Mouse (Mus musculus) neutrophil, adult 5-6 weeks (primary cell): ENCODE data around the gene Hba-x. TPM values are rescaled to one million over a fixed set of nuclear protein-coding genes. Genes with fewer than 3 reads are reported as not detected.
A peak's percentile ranks its signal among the peaks of the same experiment; 100 is the strongest.

Source experiments
- ATAC-seq: fragments of 151-379, 151-347 bp; 2 replicates; pipeline ENCODE4 v1.8.0; 2017; ENCODE audit warnings: mild to moderate bottlenecking, moderate TSS enrichment; ENCODE audit not compliant: insufficient number of reproducible peaks, poor library complexity, low FRiP score, severe bottlenecking; ENCODE audit errors: extremely low read depth
- total RNA-seq: library from RNA; stranded (forward); fragments of 200-1000 nt; gene quantifications from 2 replicates; pipeline ENCODE4 v1.2.3, GENCODE M21; 2017

The Hba-x gene
- total RNA-seq, result not detected in 2 replicates

- no peak for ATAC-seq
Measured at GRCm38 (mm10) chr11:32276347-32276746, at the start of gene Hba-x. Hba-x (plus strand) TSS chr11:32276400.

DNA sequence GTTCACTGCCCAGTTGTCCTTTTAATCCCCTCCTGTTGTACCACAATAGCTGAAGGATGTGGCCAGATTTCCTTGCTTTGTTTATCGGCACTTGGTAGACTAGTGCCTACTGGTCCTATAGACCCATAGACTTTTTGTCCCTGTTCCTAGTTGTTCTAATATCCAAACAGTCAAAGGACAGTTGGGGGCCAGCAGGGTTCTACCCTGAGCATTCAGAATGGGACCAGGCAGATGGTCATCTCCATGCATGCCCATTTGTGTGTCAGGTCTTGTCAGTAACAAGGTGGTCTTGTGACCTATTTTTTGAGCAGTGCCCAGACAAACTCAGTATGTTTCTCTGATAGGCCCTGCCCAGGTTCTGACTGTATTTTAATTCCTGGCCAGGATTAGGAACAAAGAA is 49.2 kb upstream of the Hba-x start:
- no peak for ATAC-seq

- no peak for ATAC-seq
Measured at GRCm38 (mm10) chr11:32227555-32227954, 48.6 kb upstream of the Hba-x start.

DNA sequence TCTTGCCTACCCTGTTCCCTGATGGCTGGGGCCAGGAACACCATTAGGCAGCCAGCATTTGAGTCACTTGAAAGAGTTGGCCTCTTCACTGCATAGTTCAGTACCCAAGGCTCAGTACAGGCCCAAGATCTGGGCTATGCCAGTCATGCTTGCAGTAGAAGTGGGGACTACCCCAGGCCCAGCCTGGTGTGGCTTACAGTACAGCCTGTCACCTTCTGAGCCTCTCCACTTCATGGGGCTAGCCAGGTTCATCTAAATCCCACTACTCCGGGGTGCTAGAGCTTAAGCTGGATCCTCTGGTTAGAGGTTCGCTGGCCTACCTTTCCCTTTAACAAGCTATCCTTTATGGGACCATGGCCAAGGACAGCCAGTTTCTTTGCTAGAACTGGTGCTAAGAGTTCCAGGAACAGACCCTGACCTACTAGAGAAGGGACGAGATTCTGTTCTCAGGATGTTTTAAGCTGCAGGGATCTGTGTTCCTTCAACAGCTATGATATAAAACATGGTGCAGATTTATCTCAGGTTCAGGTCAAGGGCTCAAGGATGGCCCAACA is 47.8 kb upstream of the Hba-x start:
- ATAC-seq, result no peak

DNA sequence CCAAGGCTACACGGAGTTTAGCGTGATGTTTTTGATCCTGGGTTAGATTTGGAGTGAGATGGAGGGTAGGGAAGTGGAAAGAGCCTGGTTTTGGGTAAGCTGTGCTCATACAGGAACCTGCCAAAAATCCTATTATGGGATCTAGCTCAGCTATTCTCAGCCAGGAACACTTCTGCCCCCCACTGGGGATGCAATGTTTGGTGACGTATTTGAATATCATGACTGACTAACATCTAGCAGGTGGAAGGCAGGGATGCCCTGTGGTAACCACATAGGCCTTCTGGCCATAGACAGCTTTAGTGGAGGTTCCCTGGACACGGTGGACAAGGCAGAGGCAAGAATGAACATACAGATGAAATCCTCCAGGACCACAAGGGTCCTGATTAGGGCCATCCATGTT is 46.0 kb upstream of the Hba-x start:
- no peak for ATAC-seq

GRCm38 (mm10) chr11:32231125-32231524 is 45.1 kb upstream of the Hba-x start:
- no peak for ATAC-seq

DNA sequence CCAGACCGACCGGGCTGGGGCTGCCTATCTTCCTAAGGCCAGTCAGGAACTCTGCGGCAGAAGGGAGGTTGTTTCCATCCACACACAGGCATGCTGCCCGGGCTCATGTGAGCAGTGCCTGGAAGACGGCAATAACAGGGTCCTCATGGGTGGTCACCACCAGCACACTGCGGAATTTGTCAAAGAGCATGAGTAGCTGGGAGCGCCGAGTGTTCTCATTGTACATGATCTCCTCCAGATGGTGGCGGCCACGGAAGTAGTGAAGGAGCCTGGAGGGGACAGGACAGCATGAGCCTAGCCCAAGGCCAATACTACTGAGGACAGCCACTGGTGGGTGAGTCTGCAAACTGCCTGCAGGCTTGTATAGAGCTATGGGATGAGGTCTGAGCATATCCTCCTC is 43.4 kb upstream of the Hba-x start:
- ATAC-seq, result no peak

DNA sequence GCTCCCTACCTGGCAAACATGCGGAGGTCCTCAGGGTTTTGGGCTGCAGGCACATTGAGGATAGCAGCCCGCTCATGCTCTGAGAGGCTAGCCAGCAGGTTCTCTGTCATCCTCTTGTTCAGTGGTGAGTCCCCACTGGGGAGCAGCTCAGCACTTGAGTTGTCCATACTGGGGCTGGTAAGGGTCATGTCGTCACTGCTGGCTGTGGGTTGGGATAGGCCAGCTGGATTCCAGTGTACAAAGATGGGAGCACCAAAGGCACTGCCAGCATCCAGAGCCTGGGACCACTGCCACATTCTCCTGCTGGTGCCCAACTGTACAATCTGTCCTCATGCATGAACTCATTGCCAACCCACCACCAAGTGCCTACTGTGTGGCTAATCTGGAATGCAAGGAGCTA is 42.3 kb upstream of the Hba-x start:
- ATAC-seq, result no peak

DNA sequence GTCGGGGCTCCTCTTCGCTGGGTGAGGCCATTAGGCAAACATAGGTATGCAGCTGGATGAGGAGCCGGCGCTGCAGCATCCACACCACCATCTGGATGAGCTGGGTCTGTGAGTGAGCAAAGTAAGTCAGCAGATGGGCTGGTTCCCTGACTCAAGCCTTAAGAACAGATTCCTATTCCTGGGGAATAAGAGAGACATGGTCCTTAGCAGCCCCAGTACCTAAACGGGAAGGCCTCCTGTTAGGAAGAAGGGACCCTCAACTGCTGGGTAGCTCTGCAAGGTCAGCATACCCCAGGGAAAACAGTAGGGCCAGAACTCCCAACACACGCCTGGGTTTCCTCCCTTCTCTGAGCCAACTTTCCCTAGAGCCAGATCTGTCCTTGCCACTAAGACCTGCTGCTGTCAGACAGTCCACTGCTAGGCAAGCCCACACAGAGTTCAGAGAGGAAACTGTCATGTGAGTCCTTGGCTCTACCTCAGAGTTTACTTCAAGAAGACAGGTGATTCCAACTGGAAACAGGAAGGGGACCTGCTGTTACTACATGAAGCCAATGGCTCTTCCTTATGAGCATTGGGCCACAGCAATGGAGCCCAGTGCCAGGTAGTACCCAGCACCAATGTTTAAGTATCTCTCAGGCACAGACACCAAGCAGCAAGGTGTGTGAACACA is 41.2 kb upstream of the Hba-x start:
- no peak for ATAC-seq

DNA sequence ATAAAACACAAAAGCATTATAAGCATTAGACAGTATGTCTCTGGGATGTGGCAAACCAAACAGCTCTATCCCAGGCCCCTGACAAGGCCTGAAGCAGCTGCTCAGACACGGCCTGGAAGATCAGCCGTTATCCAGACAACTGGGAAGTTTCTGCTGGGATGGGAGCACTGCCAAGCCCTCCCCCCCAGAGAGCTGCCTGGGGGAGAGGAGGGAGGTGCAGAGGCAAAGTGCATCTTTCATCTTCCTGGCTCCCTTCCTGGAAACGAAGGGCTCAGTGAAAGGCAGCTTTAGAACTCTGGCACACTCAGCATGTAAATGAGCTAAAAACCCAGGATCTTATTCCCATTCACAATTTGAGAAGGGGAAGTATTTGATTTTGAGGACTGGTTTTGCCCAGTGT is 40.6 kb upstream of the Hba-x start:
- no peak for ATAC-seq

DNA sequence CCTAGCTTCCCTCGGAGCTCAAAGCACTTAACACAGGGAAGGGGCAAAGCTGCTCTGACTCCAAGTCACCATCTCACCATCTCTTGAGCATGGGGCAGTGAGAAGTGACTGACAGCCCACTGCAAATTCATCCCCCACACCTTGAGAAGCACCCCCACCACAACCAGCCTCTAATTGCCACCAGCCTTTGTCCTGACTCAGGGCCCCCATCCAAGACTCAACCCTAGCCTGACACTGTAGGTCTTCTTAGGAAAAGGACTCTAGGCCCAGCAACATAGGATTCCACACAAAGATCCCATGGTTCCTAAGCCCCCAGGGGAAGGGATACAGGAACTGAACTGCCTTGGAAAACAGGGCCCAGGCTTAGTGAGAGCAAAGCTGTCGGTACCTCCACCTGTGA is 40.1 kb upstream of the Hba-x start:
- ATAC-seq, result no peak

DNA sequence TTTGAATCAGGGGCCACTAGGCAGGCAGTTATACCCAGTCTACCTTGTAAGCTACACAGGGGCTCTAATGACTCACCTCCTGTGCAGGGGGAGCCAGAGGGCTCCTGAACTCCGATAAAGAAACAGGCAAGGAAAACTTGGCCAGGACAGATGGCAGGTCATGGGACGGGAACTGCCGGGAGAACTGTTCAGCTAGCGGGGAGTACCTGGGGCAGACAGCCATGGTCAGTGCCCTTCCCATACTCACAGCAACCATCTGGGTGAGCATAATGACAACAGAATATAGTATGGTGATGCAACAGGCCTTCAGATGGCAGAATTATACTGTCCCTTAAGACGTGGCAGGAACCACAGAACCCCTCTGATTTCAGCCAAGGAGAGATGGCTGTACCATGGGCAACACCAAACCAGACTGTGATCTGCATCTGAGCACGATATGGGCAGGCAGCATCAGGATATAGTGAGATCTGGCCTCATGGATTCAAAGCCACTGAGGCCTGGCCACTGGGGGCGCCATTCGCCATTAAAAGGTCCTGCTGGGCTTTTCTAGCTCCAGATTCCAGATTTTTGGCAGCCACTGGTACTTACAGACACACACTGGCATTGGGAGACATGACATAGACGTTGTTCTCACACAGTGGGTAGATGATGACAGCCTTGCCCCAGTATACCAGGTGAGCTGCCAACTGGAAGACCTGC is 39.3 kb upstream of the Hba-x start:
- ATAC-seq, result no peak

- ATAC-seq, result no peak
Measured at GRCm38 (mm10) chr11:32237411-32237795, 38.8 kb upstream of the Hba-x start.

DNA sequence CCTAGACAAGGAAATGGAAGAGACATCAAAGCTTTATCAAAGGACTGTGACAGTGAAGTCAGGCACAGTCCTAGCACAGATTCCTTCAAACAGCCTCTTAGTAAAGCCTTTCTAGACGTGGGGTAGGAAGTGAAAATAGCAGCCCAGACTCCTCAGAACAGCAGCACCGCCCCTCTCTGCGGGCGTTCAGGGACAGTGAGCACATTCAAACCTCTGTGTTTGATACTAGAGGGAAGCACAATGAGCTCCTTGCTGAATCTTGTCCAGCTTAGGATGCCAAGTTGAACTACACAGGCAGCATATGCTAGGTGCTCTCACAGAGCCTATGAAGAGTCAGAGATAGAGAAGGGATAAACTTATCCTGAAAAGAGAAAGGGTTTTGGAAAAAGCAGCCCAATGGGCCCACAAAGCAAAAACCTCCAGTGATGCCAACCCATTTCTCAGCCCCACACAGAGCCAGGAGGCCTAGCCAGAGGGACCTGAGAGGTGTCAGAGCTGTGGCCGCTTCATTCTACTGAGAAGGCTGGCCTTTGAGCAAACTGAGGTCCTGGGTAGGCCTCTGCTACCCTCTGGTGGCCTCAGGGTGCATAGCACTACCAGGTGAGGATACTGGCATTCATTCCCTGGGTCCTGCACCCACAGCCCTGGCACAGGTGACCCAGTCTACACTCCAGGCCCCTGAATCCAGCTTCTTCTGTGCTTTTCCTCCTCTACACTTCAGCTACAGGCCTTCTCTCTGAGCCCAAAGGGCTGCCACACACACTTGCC is 37.9 kb upstream of the Hba-x start:
- ATAC-seq, result peak; percentile 90

- no peak for ATAC-seq
Measured at GRCm38 (mm10) chr11:32241391-32241790, 34.8 kb upstream of the Hba-x start.

DNA sequence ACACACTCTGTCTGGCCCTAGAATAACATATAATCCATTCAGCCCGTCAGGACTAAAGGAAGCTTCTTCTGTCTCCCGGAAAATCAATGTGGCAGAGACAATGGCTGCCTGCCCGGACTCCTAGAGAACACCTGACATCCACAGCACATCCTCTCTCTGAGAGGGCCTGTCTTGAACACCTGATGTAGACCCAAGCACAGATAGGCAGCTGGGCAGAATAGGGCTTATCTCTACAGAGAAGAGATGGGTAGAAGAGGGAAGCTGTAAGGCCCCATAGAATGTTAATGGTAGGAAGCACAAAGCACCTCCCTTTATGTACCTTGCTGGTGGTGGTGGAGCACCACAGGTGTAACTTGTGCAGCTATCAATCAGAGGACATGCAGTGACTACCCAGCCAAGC is 34.0 kb upstream of the Hba-x start:
- ATAC-seq, result no peak

GRCm38 (mm10) chr11:32243205-32243955 is 32.8 kb upstream of the Hba-x start:
- no peak for ATAC-seq

GRCm38 (mm10) chr11:32244064-32244463 is 32.1 kb upstream of the Hba-x start:
- ATAC-seq, result no peak

- ATAC-seq, result no peak
Measured at GRCm38 (mm10) chr11:32244617-32245016, 31.6 kb upstream of the Hba-x start.
